Mouse (Mus musculus): ENCODE measurements around the gene Art5. TPM values are rescaled to one million over a fixed set of nuclear protein-coding genes. Genes with fewer than 3 reads are reported as not detected.

Art5 gene
- polyA plus RNA-seq (2014; fragmentation: Illumina TruSeq; extraction: RNeasy Lipid Tissue Mini Kit (QIAGEN cat#74804); ENCODE audit: insufficient read depth, low read depth, low replicate concordance) = 0.82 TPM

GRCm38 (mm10) chr7:102109171-102109570 lies at the start of gene Art5:
Art5 (minus strand) TSS chr7:102109489.

GRCm38 (mm10) chr7:102116579-102117331 lies 7.5 kb upstream of the Art5 start, which contains the start of gene Chrna10:
Chrna10 (minus strand) TSS chr7:102116828.

GRCm38 (mm10) chr7:102101487-102101886 lies 7.8 kb downstream of the Art5 start, which contains the start of gene Art1:
Art1 (plus strand) TSS chr7:102101743.

GRCm38 (mm10) chr7:102082816-102083215 lies 26.5 kb downstream of the Art5 start, which contains the start of gene Trpc2:
Trpc2 (plus strand) TSS chr7:102083116.

GRCm38 (mm10) chr7:102065046-102065891 lies 44.0 kb downstream of the Art5 start, which contains the start of the genes Rnf121, Xndc1 and Xntrpc:
Rnf121 (minus strand) TSS chr7:102065469.
Xndc1 (plus strand) TSS chr7:102065511.
Xntrpc (plus strand) TSS chr7:102065713.

Other genes with a start within 250 kb of the Art5 start
- gene Anapc15, start 245.8 kb downstream of the Art5 start, polyA plus RNA-seq (2014; fragmentation: Illumina TruSeq; extraction: RNeasy Lipid Tissue Mini Kit (QIAGEN cat#74804); ENCODE audit: insufficient read depth, low read depth, low replicate concordance) = 16.4 TPM
- 1.5 TPM for gene Folr1, start 238.7 kb downstream of the Art5 start, polyA plus RNA-seq (2014; fragmentation: Illumina TruSeq; extraction: RNeasy Lipid Tissue Mini Kit (QIAGEN cat#74804); ENCODE audit: insufficient read depth, low read depth, low replicate concordance)
- 106 TPM for gene Lamtor1, start 203.6 kb downstream of the Art5 start, polyA plus RNA-seq (2014; fragmentation: Illumina TruSeq; extraction: RNeasy Lipid Tissue Mini Kit (QIAGEN cat#74804); ENCODE audit: insufficient read depth, low read depth, low replicate concordance)
- gene Tomt, start 203.1 kb downstream of the Art5 start, polyA plus RNA-seq (2014; fragmentation: Illumina TruSeq; extraction: RNeasy Lipid Tissue Mini Kit (QIAGEN cat#74804); ENCODE audit: insufficient read depth, low read depth, low replicate concordance) = 0.08 TPM
- 35.5 TPM for gene Lrrc51, start 175.6 kb downstream of the Art5 start, polyA plus RNA-seq (2014; fragmentation: Illumina TruSeq; extraction: RNeasy Lipid Tissue Mini Kit (QIAGEN cat#74804); ENCODE audit: insufficient read depth, low read depth, low replicate concordance)
- 42.8 TPM for gene Numa1, start 175.4 kb downstream of the Art5 start, polyA plus RNA-seq (2014; fragmentation: Illumina TruSeq; extraction: RNeasy Lipid Tissue Mini Kit (QIAGEN cat#74804); ENCODE audit: insufficient read depth, low read depth, low replicate concordance)
- gene Il18bp, start 90.8 kb downstream of the Art5 start, polyA plus RNA-seq (2014; fragmentation: Illumina TruSeq; extraction: RNeasy Lipid Tissue Mini Kit (QIAGEN cat#74804); ENCODE audit: insufficient read depth, low read depth, low replicate concordance) = 7.6 TPM
- gene Rnf121, start 44.0 kb downstream of the Art5 start, polyA plus RNA-seq (2014; fragmentation: Illumina TruSeq; extraction: RNeasy Lipid Tissue Mini Kit (QIAGEN cat#74804); ENCODE audit: insufficient read depth, low read depth, low replicate concordance) = 23.2 TPM
- gene Xndc1, start 44.0 kb downstream of the Art5 start, polyA plus RNA-seq (2014; fragmentation: Illumina TruSeq; extraction: RNeasy Lipid Tissue Mini Kit (QIAGEN cat#74804); ENCODE audit: insufficient read depth, low read depth, low replicate concordance) = 7.4 TPM
- 0.56 TPM for gene Xntrpc, start 43.8 kb downstream of the Art5 start, polyA plus RNA-seq (2014; fragmentation: Illumina TruSeq; extraction: RNeasy Lipid Tissue Mini Kit (QIAGEN cat#74804); ENCODE audit: insufficient read depth, low read depth, low replicate concordance)
- gene Trpc2, start 26.4 kb downstream of the Art5 start, polyA plus RNA-seq (2014; fragmentation: Illumina TruSeq; extraction: RNeasy Lipid Tissue Mini Kit (QIAGEN cat#74804); ENCODE audit: insufficient read depth, low read depth, low replicate concordance) = 0.20 TPM
- gene Art1, start 7.7 kb downstream of the Art5 start, polyA plus RNA-seq (2014; fragmentation: Illumina TruSeq; extraction: RNeasy Lipid Tissue Mini Kit (QIAGEN cat#74804); ENCODE audit: insufficient read depth, low read depth, low replicate concordance) = 3.4 TPM
- gene Chrna10, start 7.3 kb upstream of the Art5 start, polyA plus RNA-seq (2014; fragmentation: Illumina TruSeq; extraction: RNeasy Lipid Tissue Mini Kit (QIAGEN cat#74804); ENCODE audit: insufficient read depth, low read depth, low replicate concordance) = 0.96 TPM
- gene Nup98, start 100.7 kb upstream of the Art5 start, polyA plus RNA-seq (2014; fragmentation: Illumina TruSeq; extraction: RNeasy Lipid Tissue Mini Kit (QIAGEN cat#74804); ENCODE audit: insufficient read depth, low read depth, low replicate concordance) = 9.0 TPM
- 50.2 TPM for gene Pgap2, start 100.7 kb upstream of the Art5 start, polyA plus RNA-seq (2014; fragmentation: Illumina TruSeq; extraction: RNeasy Lipid Tissue Mini Kit (QIAGEN cat#74804); ENCODE audit: insufficient read depth, low read depth, low replicate concordance)
- 114 TPM for gene Rhog, start 146.6 kb upstream of the Art5 start, polyA plus RNA-seq (2014; fragmentation: Illumina TruSeq; extraction: RNeasy Lipid Tissue Mini Kit (QIAGEN cat#74804); ENCODE audit: insufficient read depth, low read depth, low replicate concordance)
- gene Stim1, start 158.3 kb upstream of the Art5 start, polyA plus RNA-seq (2014; fragmentation: Illumina TruSeq; extraction: RNeasy Lipid Tissue Mini Kit (QIAGEN cat#74804); ENCODE audit: insufficient read depth, low read depth, low replicate concordance) = 18.1 TPM